Mouse (Mus musculus) left cerebral cortex, adult 8-10 months (tissue): Measurements from ENCODE around the gene Lrriq3. TPM values are rescaled to one million over a fixed set of nuclear protein-coding genes. Genes with fewer than 3 reads are reported as not detected.

Experiments used
- DNase-seq, 2 experiments: peaks; one replicate each; pipeline ENCODE4 v3.0.0; 2022; ENCODE audit warnings: low spot score in 2 of 2
- total RNA-seq, 4 experiments: library from RNA; stranded (reverse); gene quantifications; 2 replicates each; pipeline ENCODE4 v1.2.4; 2022

Gene Lrriq3
- 1 to 10 TPM in 1 of 4 experiments, under 1 TPM in 3; 0.51 to 1.0 (median 0.78) TPM for total RNA-seq

DNA sequence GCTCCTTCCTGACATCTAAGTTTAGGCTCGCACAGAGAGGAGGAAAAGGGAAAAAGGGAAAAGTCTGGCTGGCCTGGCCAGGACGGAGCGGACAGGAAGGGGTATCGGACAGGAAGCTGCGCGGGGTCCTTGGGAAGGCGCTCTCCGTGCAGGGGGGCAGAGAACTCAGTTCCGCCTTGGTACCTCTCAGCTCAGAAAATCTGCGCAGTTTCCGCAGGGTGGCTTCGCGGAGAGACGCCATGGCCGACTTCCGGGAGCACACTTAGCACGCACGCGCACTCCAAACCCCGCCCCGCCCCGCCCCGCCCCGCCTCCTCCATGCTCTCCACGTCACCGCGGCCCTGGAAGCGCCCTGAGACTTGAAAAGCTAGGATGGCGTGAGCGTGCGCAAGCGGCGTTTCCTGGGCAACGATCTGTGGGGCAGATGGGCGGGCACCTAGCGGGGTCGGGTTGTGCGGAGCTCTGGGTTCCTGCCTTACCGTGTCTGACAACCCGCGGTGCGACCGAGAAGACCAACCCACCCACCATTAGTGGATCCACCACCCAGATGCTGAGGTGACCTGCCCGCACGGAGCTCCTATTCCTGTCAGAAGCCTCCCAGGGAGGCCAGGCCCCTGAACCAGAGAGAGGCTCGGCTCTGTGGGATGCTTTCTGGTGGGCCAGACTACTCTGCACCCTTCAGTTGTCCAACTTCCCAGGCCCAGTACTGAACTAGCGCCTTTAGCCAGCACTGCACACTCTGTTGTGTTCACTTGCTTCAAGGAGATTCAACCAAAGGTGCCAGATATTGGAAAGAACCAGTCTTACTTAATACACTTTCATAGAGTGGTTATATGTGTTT lies at the start of gene Lrriq3, which contains the start of gene Fpgt:
Gene Lrriq3, plus strand, starts transcription at position 319 of the 841 bp plus-strand sequence.
Gene Fpgt, minus strand, starts transcription at position 288 of the 841 bp plus-strand sequence.
- peak; percentile 84 to 92 for DNase-seq

DNA sequence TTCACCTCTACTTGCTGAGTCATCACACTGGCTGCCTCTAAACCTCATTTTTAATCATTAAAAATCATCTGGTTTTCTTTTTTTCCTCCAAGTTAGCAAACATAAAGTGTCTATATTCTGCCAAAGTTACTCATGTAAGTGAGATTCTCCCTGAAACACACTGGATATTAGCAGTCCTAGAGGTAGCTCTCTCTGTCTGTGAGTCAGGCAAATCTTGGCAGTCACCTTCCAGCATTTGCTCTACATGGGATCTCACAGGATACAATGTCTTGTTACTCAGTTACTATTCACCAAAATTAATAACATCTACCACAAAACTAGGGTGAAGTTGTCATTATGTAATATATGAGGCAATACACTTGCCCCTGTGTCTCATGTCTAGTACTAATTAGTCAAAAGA lies 41.2 kb upstream of the Lrriq3 start:
- no peak for DNase-seq

DNA sequence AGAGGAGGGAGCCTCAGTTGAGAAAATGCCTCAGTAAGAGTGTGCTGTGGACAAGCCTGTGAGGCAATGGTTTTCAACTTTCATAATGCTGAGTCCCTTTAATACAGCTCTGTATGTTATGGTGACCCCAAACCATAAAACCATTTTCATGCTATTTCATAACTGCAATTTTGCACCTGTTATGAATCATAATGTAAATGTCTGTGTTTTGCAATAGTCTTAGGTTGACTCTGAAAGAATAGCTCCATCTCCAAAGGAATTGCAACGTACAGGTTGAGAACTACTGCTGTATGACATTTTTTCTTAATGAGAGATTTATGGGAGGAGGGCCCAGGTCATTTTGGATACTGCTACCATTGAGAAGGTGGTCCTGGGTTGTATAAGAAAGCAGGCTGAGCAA lies 40.0 kb upstream of the Lrriq3 start:
- DNase-seq, result no peak

DNA sequence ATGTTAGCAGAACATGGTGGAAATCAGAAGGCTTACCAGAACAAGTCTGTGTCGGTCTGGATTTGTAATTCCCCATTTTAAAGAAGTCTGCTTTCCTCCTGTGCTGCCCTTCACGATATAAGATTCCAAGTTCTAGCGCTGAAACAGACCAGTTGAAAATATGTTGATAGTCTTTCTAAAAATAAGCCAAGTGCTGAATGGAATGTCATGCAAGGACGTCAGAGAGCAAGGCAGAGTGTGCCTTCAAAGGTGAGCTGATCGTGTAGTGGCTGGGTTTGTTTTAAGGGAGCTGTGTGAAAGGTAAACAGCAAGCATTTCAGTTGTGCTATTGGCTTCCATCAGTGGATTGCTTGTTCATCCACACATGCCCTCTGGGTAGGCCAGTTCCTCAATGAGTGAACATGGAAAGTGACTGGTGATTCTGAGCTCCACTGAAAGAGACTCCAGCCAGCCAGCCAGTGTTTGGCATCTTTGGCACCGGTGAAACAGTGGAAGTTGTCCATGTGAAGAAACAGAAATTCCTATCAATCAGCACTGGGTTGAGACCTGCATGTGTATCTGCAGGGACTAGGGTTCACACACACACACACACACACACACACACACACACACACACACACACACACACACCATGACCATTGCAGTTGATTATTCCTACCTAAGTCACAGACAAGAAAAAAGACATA lies 37.9 kb upstream of the Lrriq3 start, which contains the start of gene Tnni3k:
Gene Tnni3k, minus strand, starts transcription at position 177 of the 686 bp plus-strand sequence.
- no peak for DNase-seq

DNA sequence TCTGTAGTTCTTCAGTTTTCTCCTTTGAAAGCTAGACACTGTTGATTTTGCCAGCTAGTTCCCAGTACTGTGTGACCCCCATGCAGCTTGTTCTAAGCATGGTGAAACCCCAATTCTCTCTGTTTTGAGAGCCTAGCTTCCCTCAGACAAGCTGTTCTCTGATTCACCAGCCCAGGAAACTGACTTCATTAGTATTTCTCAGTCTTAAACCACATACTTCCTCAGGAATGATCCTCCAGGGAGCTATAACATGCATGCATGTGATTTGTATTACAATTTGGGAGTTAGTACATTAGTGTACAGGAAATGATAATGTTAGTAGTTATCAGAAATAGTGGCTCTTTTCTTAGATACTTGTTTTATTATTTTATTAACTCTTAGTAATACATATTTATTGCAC lies 36.6 kb upstream of the Lrriq3 start:
- DNase-seq, result no peak

DNA sequence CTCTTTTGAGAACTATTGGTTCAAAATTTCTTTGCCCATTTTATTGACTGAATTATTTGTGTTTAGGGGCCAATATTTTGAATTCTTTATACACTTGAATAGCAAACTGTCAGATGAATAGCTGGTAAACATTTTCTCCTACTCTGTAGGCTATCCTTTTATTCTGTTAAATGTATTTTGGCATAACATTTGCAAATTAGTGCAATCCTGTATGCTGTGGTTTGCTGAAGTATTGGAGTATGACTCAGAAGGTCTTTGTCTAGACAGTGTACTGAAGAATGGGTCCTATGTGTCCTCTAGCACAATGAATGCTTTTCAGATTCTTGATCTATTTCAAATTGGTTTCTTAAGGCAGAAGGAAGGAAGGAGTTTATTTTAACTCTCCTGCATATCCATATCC lies 35.7 kb upstream of the Lrriq3 start:
- no peak for DNase-seq

DNA sequence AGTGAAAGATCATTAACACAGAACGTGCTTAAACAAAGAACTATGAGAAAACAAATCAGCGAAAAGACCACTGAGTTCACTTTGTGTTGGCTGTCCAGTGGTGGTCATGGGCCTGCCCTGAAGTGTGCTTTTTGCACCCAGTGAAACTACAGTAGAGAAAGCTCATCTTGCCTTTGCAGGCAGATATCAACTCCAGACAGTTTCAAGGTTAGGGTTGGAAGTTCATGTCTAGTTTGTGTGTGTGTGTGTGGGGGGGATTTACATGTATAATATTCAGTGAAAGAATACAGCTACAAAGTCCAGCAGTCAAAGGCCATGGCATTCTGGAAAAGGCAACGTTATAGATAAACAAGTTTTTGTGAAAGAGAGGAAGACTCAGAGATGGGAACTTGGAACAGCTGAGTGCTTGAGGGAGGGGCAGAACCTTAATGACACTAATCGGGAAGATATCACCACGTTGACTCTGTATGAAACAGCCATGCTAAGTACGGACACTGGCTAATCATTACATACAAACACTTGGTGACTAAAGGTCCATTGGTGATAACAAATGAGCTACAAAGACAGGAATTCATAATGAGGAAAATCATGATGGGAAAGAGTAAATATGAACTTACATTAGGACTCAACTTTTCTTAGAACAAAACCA lies 34.3 kb upstream of the Lrriq3 start:
- no peak for DNase-seq

DNA sequence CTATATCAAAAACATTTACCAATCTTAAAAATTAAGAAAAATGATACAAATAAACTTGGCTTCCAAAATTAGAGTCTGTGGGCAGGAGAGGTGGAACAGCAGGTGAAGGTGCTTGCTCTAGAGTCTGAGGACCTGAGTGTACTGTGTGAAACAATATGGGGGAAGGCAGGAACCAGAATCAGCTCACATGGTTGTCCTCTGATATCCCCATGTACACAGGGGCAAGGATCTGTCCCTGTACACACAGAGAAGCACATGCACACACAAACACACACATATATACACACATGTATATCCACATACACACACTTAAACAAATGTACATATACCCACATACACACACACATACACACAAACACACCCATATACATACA lies 33.8 kb upstream of the Lrriq3 start:
- DNase-seq, result no peak

DNA sequence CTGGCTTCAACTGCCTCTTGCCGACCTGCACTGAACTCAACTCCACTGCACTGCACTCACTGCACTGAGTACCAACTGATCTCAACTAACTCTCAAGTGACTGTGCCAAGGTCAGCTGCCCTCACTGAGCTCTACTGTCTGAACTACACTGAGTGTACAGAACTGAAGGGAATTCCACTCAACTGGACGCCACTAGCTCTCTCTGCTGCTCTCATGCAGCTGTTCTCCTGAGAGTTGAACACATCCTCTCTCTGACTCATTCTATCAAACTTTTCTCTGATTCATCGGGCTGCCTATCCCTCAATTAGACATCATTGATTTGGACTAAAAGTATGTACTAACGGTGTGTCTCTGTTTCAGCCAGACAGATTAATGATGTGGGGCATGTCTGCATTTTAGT lies 15.3 kb upstream of the Lrriq3 start:
- DNase-seq, result no peak

DNA sequence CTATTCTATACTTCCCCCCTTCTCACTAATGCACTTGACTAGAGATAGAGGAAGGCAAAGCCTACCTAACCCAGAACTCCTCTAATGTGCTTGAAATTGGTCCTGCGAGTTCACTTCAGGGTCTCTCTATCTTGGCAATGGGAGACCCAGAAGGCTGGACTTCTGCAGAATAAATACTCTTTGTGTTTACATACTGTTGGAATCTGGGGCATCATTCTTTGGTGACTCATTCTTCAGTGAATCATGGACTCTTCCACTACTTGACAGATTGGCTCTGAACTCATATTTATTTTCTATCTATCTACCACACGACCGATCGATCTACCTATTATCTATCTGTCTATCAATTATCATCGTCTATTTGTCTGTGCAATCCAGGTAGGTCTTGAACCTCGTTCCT lies 1.2 kb upstream of the Lrriq3 start:
- DNase-seq, result no peak

DNA sequence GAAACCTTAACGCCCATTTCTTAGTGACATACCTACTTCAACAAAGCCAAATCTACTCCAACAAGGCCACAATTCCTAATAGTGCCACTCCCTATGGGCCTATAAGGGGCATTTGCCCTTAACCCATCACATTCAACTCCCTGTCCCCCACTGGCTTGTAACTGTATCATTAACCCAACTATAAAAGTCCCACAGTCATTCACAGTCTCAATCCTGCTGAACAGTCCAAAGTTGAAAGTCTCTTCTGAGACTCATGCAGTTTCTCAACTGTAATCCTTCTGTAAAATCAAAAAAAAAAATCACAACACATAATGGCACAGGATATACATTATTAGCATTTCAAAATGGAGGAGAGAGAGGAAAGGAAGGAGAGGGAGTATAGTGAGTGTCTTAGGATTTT lies 6.0 kb downstream of the Lrriq3 start:
- DNase-seq, result no peak

DNA sequence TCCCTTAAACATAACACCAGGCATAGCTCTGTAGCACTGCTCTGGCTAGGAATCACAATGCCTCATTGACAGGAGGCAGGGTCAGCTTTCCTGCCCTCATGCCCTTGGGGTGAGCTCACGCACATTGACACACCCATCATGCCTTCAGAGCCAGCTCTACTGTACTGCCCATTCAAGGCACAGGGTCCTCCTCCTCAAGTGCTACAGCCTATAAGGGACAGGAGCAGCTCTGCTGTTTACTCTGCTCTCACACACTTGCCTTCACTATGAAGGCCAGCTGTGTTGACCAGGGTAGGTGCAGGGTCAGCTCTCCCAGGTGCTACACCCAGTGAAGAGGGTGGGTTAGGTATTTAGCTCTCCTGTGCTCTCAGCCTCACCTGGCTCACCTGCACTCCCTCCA lies 12.7 kb downstream of the Lrriq3 start:
- DNase-seq, result no peak

DNA sequence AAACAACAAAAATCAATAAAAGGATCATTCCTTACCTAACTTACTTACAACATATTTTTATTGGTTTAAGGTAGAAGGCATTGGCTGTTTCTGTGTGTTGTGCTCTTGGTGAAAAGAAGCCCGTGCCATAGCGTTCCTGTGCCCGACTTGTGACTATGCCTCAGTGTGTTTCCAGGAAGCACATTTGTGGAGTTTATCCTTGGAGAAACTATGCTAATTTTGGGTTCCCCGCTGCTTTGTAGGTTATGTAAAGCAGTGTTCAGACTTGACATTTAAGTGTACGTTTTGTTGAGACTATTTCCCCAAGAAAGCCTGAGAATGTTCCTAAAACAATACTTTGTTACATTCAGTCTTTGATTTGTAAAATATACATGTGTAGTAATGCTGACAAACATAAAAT lies 44.5 kb downstream of the Lrriq3 start:
- no peak for DNase-seq

DNA sequence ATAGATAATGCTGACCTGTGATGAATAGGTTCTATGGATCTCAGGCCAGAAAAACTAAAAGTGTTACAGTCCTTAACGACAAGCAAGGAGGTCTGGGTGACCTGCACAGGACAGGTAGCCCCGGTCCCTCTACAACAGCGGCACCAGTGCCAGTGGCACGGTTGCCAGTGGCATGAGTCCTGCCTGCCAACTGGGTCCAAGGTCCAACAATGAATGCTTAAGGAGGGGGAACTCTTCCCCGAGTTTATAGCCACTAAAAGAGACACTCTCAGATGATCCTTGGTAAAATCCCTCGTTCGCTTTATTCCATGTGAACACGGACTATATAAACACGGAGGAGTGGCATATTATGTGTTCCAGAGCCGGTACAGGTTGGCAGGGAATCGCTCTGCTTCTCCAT lies 47.8 kb downstream of the Lrriq3 start:
- no peak for DNase-seq

DNA sequence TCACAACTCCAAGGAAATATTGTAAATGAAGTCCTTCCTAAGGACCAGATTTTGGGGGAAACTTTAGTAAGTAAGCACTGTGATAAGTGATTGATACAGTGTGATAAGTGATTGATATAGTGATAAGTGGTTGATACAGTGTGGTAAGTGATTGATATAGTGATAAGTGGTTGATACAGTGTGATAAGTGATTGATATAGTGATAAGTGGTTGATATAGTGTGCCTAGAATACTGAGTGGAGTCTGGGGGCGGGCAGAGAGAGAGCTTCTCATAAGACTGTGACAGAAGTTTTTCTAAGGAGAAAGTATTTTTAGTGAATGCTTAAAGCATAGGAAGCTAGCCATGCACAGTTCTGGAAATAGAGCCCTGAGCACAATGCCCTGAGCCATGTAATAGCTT lies 51.1 kb downstream of the Lrriq3 start:
- no peak for DNase-seq

DNA sequence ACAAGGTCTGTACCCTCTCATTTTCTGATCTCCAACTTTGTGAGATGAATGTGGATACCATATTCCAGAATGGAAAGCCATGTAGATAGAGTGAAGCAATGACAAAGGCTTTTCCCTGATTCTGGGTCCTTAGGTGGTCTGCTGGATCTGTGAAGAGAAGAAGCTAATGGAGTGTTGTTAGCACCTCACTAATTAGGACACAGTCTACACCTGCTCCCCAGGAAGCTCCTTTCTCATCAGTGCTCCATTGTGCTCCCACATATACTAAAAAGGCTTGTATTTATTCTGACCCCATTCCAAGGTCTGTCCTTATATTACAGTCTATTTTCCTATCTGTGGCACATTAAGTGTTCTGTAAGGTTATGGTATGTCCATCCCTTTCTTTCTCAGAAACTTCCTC lies 68.6 kb downstream of the Lrriq3 start:
- DNase-seq, result no peak

DNA sequence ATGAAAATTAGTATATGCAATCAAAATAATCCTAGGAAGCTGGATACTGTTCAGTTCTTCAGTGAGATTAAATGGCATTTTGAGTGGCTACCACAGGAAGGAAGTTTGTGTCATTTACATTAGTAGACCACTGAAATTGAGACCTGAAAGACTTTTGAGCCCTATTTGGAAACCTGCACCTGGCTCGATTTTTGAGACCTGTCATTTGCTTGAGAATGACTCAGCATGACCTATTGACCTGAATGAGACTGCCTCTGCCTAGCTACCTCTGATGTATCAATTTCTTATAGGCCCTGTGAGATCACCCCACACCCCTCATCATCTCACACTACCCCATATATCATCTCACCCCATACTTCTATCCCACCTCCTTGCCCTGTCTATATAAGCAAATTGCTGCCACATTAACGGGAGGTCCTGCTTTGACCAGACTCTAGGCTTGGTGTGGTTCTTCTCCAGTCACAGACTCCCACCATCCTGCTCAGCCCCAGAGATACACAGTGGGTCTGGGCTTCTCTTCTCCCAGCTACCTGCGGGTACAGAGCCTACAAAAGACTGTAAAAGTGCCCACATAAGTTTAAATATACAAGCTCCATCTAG lies 87.2 kb downstream of the Lrriq3 start:
- DNase-seq, result no peak

DNA sequence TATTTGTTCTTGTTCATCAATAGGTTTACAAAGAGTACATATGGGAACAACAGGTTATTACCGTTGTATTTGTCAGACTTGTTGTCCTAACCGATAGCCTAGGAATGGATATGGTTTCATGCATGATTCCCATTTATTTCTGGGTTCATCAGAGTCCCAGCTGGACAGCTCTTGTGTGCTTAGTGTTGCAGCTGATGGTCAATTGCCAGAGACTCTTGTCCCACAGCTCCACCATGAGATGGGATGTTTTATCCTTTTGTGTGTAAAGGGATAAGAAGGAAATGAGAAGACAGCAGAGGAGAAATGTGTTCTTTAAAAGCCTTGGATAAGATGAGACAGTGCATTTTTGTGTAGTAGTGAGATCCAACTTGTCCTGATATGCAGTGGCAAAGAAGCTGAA lies 93.2 kb downstream of the Lrriq3 start:
- DNase-seq, result no peak

DNA sequence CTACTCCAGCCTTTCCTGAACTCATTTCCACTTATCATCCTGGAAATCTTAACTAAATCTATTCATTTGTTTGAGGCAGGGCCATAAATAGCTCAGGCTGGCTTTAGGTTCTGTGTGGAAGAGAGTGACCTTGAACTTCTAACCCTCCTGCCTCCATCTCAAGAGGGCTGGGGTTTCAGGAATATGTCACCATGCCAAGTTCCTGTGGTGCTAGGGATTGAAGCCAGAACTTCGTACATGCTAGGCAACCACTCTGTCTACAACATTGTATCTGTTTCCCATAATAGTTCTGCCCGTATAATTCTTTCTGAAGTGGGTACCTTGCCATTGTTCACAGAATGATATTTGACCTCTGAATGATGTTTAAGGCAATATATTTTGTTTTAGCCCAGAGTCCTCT lies 95.6 kb downstream of the Lrriq3 start:
- DNase-seq, result no peak

DNA sequence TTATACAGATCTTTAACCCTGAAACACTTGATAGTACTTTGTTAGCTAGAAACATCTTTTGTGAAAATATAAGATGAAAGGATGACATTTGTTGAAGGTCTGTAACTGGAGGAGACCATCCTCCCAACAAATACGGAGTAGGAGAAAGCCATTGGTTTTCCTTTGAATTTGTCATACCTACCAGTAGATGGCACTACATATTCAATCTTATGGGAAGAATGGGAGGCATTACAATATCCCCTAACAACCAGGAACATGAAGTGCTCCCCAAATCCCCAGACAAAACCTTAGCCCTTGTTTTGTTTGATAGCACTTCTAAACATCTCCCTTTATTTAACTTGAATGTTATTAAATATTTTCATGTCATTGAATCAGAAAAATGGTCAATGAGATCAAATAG lies 141.7 kb downstream of the Lrriq3 start:
- DNase-seq, result no peak

DNA sequence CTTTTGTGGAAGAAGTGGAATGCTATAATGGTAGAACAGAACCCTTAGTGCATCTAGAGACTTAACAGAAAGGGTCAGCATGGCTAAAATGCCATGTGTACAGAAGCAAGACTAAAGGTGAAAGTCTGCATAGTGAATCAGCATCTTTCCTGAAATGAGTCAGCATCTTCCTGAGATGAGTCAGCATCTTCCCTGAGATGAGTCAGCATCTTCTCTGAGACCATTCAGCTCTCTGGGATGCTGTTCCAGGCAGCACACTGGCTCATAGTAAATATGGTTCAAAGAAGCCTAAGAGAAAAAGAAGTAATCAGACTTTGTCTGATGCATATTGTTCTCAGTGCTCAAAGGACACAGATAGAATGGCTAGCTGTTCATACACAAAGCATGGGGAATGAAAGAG lies 142.3 kb downstream of the Lrriq3 start:
- DNase-seq, result no peak
